Mouse (Mus musculus) adrenal gland, postnatal 36 days (tissue): Measurements from ENCODE around the gene Mtus2. TPM values are rescaled to one million over a fixed set of nuclear protein-coding genes. Genes with fewer than 3 reads are reported as not detected.

Source experiments
- DNase-seq, 2 experiments: peaks; one replicate each; pipeline ENCODE4 v3.0.0; 2021; ENCODE audit warnings: mixed read lengths in 1 of 2
- total RNA-seq, 2 experiments: library from RNA; stranded (reverse); gene quantifications; 2 replicates each; pipeline ENCODE4 v1.2.3; 2021

Gene Mtus2
- total RNA-seq, 2 experiments from 2014 or later = 1.1 to 4.2 TPM

- DNase-seq = peak; percentile 50 to 53
These were observed 612 bp downstream of the Mtus2 start for GRCm38 (mm10) chr5:147957592-147958271.

- DNase-seq = no peak
These were observed 1.4 kb downstream of the Mtus2 start for GRCm38 (mm10) chr5:147958552-147958951.

GRCm38 (mm10) chr5:147959088-147959487 is 2.0 kb downstream of the Mtus2 start:
- DNase-seq = no peak

- DNase-seq = no peak
These were observed 3.7 kb downstream of the Mtus2 start for GRCm38 (mm10) chr5:147960793-147961192.

GRCm38 (mm10) chr5:147963820-147964580 is 6.9 kb downstream of the Mtus2 start:
- DNase-seq = no peak

- peak in 1 of 2 experiments; percentile 9 for DNase-seq
These were observed 7.7 kb downstream of the Mtus2 start for GRCm38 (mm10) chr5:147964776-147965175.

- no peak for DNase-seq
These were observed 9.5 kb downstream of the Mtus2 start for GRCm38 (mm10) chr5:147966646-147967045.

- DNase-seq = no peak
These were observed 12.4 kb downstream of the Mtus2 start for GRCm38 (mm10) chr5:147969566-147969965.

GRCm38 (mm10) chr5:147976001-147976400 is 18.9 kb downstream of the Mtus2 start:
- no peak for DNase-seq

- DNase-seq = no peak
These were observed 23.5 kb downstream of the Mtus2 start for GRCm38 (mm10) chr5:147980606-147981005.

- no peak for DNase-seq
These were observed 33.2 kb downstream of the Mtus2 start for GRCm38 (mm10) chr5:147990289-147990688.

GRCm38 (mm10) chr5:147990775-147991174 is 33.7 kb downstream of the Mtus2 start:
- no peak for DNase-seq

GRCm38 (mm10) chr5:147992581-147993378 is 35.7 kb downstream of the Mtus2 start:
- peak; percentile 91 to 94 for DNase-seq

- no peak for DNase-seq
These were observed 48.1 kb downstream of the Mtus2 start for GRCm38 (mm10) chr5:148005263-148005662.

GRCm38 (mm10) chr5:148012156-148012555 is 55.0 kb downstream of the Mtus2 start:
- no peak for DNase-seq

- no peak for DNase-seq
These were observed 57.2 kb downstream of the Mtus2 start for GRCm38 (mm10) chr5:148014133-148014854.

GRCm38 (mm10) chr5:148015383-148015782 is 58.3 kb downstream of the Mtus2 start:
- no peak for DNase-seq

- no peak for DNase-seq
These were observed 60.3 kb downstream of the Mtus2 start for GRCm38 (mm10) chr5:148017371-148017770.

- DNase-seq = no peak
These were observed 65.7 kb downstream of the Mtus2 start for GRCm38 (mm10) chr5:148022784-148023183.

GRCm38 (mm10) chr5:148026401-148027349 is 69.6 kb downstream of the Mtus2 start:
- DNase-seq = peak in 1 of 2 experiments; percentile 3

- no peak for DNase-seq
These were observed 70.9 kb downstream of the Mtus2 start for GRCm38 (mm10) chr5:148027985-148028384.
